Mouse (Mus musculus): ENCODE results near the gene Tmem234. TPM values are rescaled to one million over a fixed set of nuclear protein-coding genes. Genes with fewer than 3 reads are reported as not detected.

Gene Tmem234
- polyA plus RNA-seq, 1 experiment: 143 TPM

DNA sequence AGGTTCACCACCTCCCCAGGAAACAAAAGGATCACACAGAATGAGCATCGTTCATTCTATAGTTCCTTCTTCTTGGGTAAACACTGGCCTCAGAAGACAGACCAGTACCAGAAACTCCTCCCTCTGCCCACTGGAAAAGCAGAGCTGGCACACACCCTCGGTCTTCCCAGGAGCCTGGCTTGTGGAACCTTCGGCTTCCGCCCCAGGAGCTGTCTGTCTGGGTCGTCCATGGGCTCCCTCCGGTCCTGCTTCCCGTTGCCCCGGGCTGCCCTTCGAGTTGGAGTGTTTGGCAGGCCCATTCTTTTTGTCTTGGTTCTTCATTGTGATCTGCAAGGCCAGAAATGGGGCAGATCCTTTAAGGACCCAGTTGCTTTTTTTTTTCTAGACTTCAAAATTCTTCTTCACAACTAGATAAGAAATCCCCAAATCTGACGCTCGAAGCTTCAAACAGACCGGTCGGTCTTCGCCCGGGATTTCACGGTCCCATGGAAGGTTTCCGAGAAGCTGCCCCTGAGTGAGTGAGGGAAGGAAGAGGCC, 39.7 kb downstream of the Tmem234 start:
- WGBS: under 1% methylated on average over 17 of the region's 17 CpGs
- peak; percentile 72 to 73 for DNase-seq

DNA sequence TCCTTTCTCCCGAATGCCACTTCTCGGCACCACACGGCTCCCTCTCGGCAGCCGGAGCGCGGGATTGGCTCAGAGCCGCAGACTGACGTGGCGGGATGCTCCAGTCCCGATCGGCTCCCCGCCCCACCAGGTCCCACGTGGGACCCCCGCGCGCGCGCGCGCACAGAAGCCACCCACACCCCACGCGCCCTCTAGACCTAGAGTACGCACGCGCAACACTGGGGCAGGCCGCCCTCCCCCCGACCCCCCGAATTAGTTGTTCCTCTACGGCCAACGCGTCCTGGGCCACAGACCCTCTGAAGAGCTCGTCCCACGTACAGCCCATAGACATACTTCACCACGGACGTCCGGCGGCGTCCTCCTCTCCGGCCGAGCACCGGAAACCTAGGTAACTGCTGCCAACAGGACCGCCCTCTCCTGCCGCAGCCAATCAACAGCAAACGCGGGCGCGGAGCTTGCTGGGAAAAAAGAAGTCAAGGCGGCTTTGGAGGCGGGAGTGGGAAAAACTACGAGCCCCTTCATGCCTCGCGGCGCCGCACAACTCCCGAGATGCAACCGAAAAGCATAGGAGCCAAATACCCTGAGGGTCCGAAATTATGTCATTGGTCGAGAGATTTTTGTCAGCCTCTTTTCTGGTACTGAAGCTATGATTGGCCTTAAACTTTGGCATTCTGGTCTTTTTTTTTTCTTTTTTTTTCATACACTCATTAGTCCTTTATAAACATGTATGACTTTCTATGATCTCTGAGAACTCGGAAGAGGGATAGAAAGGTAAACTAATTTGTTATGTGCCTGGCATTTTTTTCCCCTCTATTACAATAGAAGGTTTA, 40.4 kb downstream of the Tmem234 start, which contains the start of gene Txlna:
TSS of gene Txlna (minus strand) at position 428 of the 830 bp plus-strand sequence.
- DNase-seq: peak; percentile 98 to 99
- Histone ChIP-seq H3K27me3 (ENCODE audit: control insufficient read depth, insufficient read depth, low read length) (no peaks in the 10 kb centered on the region), H3K4me3 (replicated peaks; ENCODE audit: insufficient read depth, low read depth, low read length) (peak within 1 kb of the TSS; percentile 88), H3K4me1 (ENCODE audit: control insufficient read depth, insufficient read depth, low read length) (peaks cover 12% of the 10 kb centered on the region), H3K27ac (ENCODE audit: insufficient read depth, low read length) (peak within 1 kb of the TSS; percentile 81)
- TF ChIP-seq POLR2A (IDR thresholded peaks at IDR 0.05; ENCODE audit: borderline replicate concordance, insufficient read depth, low read length) (peak; percentile 80), CTCF (IDR thresholded peaks at IDR 0.05; ENCODE audit: borderline replicate concordance, insufficient read depth, low read depth, low read length) (no peak)
- under 1% methylated on average over 60 of the region's 60 CpGs for WGBS

More for the DNA sequence above, 39.7 kb downstream of the Tmem234 start:
- peak overlapping the region; percentile 75 for H3K27ac ChIP-seq (ENCODE audit: insufficient read depth, low read length)
- peaks cover 12% of the 10 kb centered on the region for H3K4me1 ChIP-seq (ENCODE audit: control insufficient read depth, insufficient read depth, low read length)
- TF ChIP-seq CTCF (IDR thresholded peaks at IDR 0.05; ENCODE audit: borderline replicate concordance, insufficient read depth, low read depth, low read length) (no peak), POLR2A (IDR thresholded peaks at IDR 0.05; ENCODE audit: borderline replicate concordance, insufficient read depth, low read length) (no peak)
- H3K27me3 ChIP-seq (ENCODE audit: control insufficient read depth, insufficient read depth, low read length): no peaks in the 10 kb centered on the region
- peak overlapping the region; percentile 88 for H3K4me3 ChIP-seq (replicated peaks; ENCODE audit: insufficient read depth, low read depth, low read length)

DNA sequence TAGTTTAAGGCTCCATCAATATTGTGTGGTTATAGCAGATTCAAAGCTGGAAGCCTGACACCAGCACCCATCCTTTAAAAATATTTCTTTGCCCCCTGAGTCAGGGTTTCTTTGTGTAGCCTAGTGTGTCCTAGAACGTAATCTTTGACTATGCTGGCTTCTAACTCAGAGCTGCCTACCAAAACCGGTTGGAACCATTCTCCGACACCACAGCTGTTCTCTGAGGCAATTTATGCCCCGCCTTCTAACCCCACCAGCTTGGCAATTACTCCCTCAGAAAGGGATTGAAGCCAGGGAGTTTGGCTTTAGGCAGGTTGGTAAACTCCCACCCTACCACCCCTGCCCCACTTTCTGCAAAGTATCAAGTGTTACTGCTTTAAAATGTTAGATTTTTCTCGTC, 41.3 kb downstream of the Tmem234 start:
- no peak overlapping the region for H3K4me3 ChIP-seq (replicated peaks; ENCODE audit: insufficient read depth, low read depth, low read length)
- H3K4me1 ChIP-seq (ENCODE audit: control insufficient read depth, insufficient read depth, low read length): peaks cover 12% of the 10 kb centered on the region
- DNase-seq: peak; percentile 17 to 41
- no peak overlapping the region; the same call in 1 of the 2 replicates for H3K27ac ChIP-seq (ENCODE audit: insufficient read depth, low read length)
- 26% methylated on average over 5 of the region's 5 CpGs for WGBS
- no peak for TF ChIP-seq POLR2A (IDR thresholded peaks at IDR 0.05; ENCODE audit: borderline replicate concordance, insufficient read depth, low read length)
- TF ChIP-seq CTCF (IDR thresholded peaks at IDR 0.05; ENCODE audit: borderline replicate concordance, insufficient read depth, low read depth, low read length): no peak
- no peaks in the 10 kb centered on the region for H3K27me3 ChIP-seq (ENCODE audit: control insufficient read depth, insufficient read depth, low read length)

DNA sequence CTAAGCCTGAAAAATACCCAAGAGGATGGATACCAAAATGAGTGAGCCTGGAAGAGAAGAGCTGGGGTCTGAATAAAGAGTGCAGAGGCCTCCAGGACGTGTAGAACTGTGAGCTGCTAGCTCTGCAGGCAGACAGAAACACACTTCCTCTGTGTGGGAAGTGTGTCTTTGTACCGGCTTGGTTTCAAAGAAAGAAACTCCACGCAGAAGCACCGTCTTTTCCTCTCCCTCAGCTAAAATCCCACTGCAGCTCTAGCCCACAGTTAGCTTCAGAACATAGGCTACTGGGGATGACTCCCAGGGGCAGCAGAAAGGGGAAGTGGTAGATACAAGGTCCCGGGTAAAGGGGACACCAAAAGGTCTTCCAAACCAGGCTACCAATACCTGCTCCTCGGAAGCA, 44.7 kb downstream of the Tmem234 start:
- no peak for DNase-seq
- Histone ChIP-seq H3K4me1 (ENCODE audit: control insufficient read depth, insufficient read depth, low read length) (no peaks in the 10 kb centered on the region), H3K27ac (ENCODE audit: insufficient read depth, low read length) (no peak overlapping the region), H3K4me3 (replicated peaks; ENCODE audit: insufficient read depth, low read depth, low read length) (no peak overlapping the region), H3K27me3 (ENCODE audit: control insufficient read depth, insufficient read depth, low read length) (no peaks in the 10 kb centered on the region)
- TF ChIP-seq POLR2A (IDR thresholded peaks at IDR 0.05; ENCODE audit: borderline replicate concordance, insufficient read depth, low read length): no peak
- no peak for TF ChIP-seq CTCF (IDR thresholded peaks at IDR 0.05; ENCODE audit: borderline replicate concordance, insufficient read depth, low read depth, low read length)
- 94% methylated on average over 6 of the region's 6 CpGs for WGBS

DNA sequence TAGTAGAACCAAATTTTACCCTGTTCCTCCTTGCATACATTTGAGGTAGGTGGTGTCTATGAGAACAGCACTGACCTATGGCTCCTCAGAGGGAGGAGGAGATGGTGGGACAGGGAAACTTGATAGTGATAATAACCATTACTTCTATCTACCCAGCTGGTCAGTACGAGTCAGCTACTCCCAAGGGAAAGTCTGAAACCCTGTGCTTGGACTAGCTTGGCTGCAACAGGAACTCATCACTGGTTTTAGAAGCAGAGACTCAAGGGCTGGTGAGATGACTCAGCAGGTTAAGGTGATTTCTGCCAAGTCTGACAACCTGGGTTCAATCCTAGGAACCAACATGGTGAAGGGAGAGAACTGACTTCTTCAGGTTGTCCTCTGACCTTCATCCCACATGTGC, 48.2 kb downstream of the Tmem234 start:
- no peak for DNase-seq
- H3K4me1 ChIP-seq (ENCODE audit: control insufficient read depth, insufficient read depth, low read length): no peaks in the 10 kb centered on the region
- 43% methylated on average over 1 of the region's 1 CpGs for WGBS
- H3K27ac ChIP-seq (ENCODE audit: insufficient read depth, low read length): no peak overlapping the region
- H3K4me3 ChIP-seq (replicated peaks; ENCODE audit: insufficient read depth, low read depth, low read length): no peak overlapping the region
- H3K27me3 ChIP-seq (ENCODE audit: control insufficient read depth, insufficient read depth, low read length): no peaks in the 10 kb centered on the region
- no peak for TF ChIP-seq POLR2A (IDR thresholded peaks at IDR 0.05; ENCODE audit: borderline replicate concordance, insufficient read depth, low read length)
- no peak for TF ChIP-seq CTCF (IDR thresholded peaks at IDR 0.05; ENCODE audit: borderline replicate concordance, insufficient read depth, low read depth, low read length)

GRCm38 (mm10) chr4:129650359-129650758, 49.9 kb downstream of the Tmem234 start:
- Histone ChIP-seq H3K4me1 (ENCODE audit: control insufficient read depth, insufficient read depth, low read length) (no peaks in the 10 kb centered on the region), H3K4me3 (replicated peaks; ENCODE audit: insufficient read depth, low read depth, low read length) (no peak overlapping the region), H3K27ac (ENCODE audit: insufficient read depth, low read length) (no peak overlapping the region), H3K27me3 (ENCODE audit: control insufficient read depth, insufficient read depth, low read length) (no peaks in the 10 kb centered on the region)
- no peak for TF ChIP-seq CTCF (IDR thresholded peaks at IDR 0.05; ENCODE audit: borderline replicate concordance, insufficient read depth, low read depth, low read length)
- TF ChIP-seq POLR2A (IDR thresholded peaks at IDR 0.05; ENCODE audit: borderline replicate concordance, insufficient read depth, low read length): no peak
- 93% methylated on average over 8 of the region's 8 CpGs for WGBS
- no peak for DNase-seq

- TF ChIP-seq POLR2A (IDR thresholded peaks at IDR 0.05; ENCODE audit: borderline replicate concordance, insufficient read depth, low read length): no peak
- TF ChIP-seq CTCF (IDR thresholded peaks at IDR 0.05; ENCODE audit: borderline replicate concordance, insufficient read depth, low read depth, low read length): no peak
- Histone ChIP-seq H3K27ac (ENCODE audit: insufficient read depth, low read length) (no peak overlapping the region), H3K4me3 (replicated peaks; ENCODE audit: insufficient read depth, low read depth, low read length) (no peak overlapping the region), H3K27me3 (ENCODE audit: control insufficient read depth, insufficient read depth, low read length) (no peaks in the 10 kb centered on the region), H3K4me1 (ENCODE audit: control insufficient read depth, insufficient read depth, low read length) (0 out of 2 replicates have a peak, but pooled peaks cover 1% of the 10 kb centered on the region)
- no peak for DNase-seq
- 89% methylated on average over 14 of the region's 14 CpGs for WGBS
These were observed 54.3 kb downstream of the Tmem234 start for GRCm38 (mm10) chr4:129654770-129655169.

All from cerebellum, adult 2 months (tissue).